Mouse (Mus musculus) liver, adult 2 months (tissue): ENCODE data around the gene Auts2.

ENCODE experiments used
- CTCF ChIP-seq: fragments of 200-500 bp; IDR thresholded peaks from 2 replicates; pipeline ENCODE4 v1.5.1; 2011; ENCODE audit warnings: low read depth, low read length, control low read depth
- POLR2A ChIP-seq: fragments of 200-500 bp; IDR thresholded peaks from 2 replicates; pipeline ENCODE4 v1.6.1; 2011; ENCODE audit warnings: low read length, control low read depth; ENCODE audit not compliant: insufficient read depth; ENCODE audit errors: extremely low read depth

DNA sequence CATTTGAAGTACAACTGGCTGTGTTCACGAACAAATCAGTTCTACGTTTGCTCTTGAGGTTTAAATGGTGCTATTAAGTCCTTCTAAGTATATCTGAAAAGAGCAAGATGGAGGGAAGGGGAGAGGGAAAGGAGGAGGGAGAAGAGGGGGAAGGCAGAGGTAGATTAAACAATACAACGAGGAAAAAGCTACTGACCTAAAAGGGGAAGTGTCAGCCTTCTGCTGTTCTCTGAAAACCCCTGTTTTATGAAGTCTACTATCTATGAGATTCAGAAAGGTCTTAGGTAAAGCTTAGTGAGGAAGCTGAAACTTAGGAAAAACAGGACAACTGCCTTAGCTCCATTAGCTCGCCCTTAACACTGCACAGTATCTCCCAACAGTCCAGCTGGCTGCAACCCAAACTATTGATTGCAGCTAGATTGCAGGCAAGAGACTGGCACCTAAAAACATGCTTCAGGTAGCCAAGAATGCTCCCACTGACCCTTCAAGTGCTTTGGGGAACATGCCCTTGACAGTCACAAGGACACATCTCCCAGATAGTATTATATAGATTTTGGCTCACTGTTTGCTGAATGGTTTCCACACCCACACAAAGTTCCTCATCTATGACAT, 157.8 kb downstream of the Auts2 start:
- TF ChIP-seq CTCF: no peak
- no peak for TF ChIP-seq POLR2A
